ENCODE assay signal across 35 mouse cellular contexts in the genomic region with DNA sequence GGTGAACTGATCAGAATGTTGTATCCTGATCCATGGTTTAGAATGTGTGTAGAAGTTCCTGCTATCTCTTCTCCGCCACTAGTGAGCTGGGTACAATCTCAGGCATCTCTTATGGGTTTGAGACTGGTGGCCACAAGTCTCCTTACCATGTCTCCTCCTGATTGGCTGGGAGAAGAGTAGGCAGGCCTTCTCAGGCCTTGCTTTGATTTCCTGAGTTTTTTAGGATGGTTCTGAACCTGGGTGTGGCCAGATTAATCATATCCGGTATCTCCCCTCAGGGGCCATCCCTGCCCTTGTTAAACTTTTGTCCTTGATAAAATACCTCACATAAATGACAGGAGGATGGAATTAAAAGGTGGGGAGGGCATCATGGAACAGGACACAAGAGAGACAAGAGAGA.
"Had no signal": no experiment of that assay in that cellular context is flagged by ENCODE, and none has a peak within 500 bp of the region (broad histone marks: within the 10 kb centered on the region; RNA-seq: fewer than 3 reads in every experiment).

No protein-coding gene starts in this region.

- H3K27me3 ChIP-seq: heart, embryonic 12.5 days; heart, embryonic 13.5 days; heart, embryonic 15.5 days; hindbrain, embryonic 12.5 days; hindbrain, embryonic 13.5 days; hindbrain, embryonic 15.5 days; intestine, embryonic 15.5 days; kidney, embryonic 15.5 days had no signal

- ATAC-seq: hindbrain, embryonic 16.5 days; hindbrain, postnatal 0 days; inflammation-experienced regulatory T-cells, adult 6 months; intestine, embryonic 15.5 days; intestine, embryonic 16.5 days; intestine, postnatal 0 days had no signal

- H3K9me3 ChIP-seq: heart, embryonic 10.5 days; heart, embryonic 12.5 days; heart, embryonic 13.5 days; heart, embryonic 15.5 days; hindbrain, embryonic 10.5 days; hindbrain, embryonic 12.5 days; hindbrain, embryonic 13.5 days; hindbrain, embryonic 15.5 days; intestine, embryonic 15.5 days; kidney, embryonic 15.5 days had no signal

- H3K27ac ChIP-seq: heart, embryonic 10.5 days; heart, embryonic 13.5 days; heart, embryonic 15.5 days; hindbrain, embryonic 10.5 days; hindbrain, embryonic 12.5 days; hindbrain, embryonic 13.5 days; hindbrain, embryonic 15.5 days; hindbrain, postnatal 0 days; intestine, embryonic 15.5 days; kidney, embryonic 15.5 days; kidney, postnatal 0 days; layer of hippocampus, adult 2 months; left cerebral cortex, adult 2 months had no signal

- H3K4me2 ChIP-seq: heart, embryonic 11.5 days; heart, embryonic 12.5 days; heart, embryonic 13.5 days; heart, embryonic 15.5 days; hindbrain, embryonic 12.5 days; hindbrain, embryonic 13.5 days; hindbrain, embryonic 15.5 days; intestine, embryonic 15.5 days; kidney, embryonic 15.5 days had no signal

- H3K4me3 ChIP-seq: heart, embryonic 10.5 days; heart, embryonic 12.5 days; heart, embryonic 13.5 days; heart, embryonic 15.5 days; hindbrain, embryonic 10.5 days; hindbrain, embryonic 12.5 days; hindbrain, embryonic 13.5 days; hindbrain, embryonic 15.5 days; intestine, embryonic 15.5 days; kidney, embryonic 15.5 days; layer of hippocampus, adult 2 months; left cerebral cortex, adult 2 months had no signal

- H3K4me1 ChIP-seq: heart, embryonic 10.5 days; heart, embryonic 12.5 days; hindbrain, embryonic 10.5 days; hindbrain, embryonic 12.5 days; hindbrain, embryonic 13.5 days; hindbrain, embryonic 15.5 days; intestine, embryonic 15.5 days; kidney, embryonic 15.5 days had no signal

- DNase-seq: heart, postnatal 10 days; heart, postnatal 14 days; heart, postnatal 36 days; heart, postnatal 4 days; kidney, adult 11 months; kidney, adult 18-20 months; kidney, adult 2 months; kidney, adult 8-10 months; kidney, adult 9 months; kidney, postnatal 10 days; kidney, postnatal 14 days; kidney, postnatal 25 days; kidney, postnatal 36 days; kidney, postnatal 4 days; layer of hippocampus, adult 9-11 months; layer of hippocampus, postnatal 36 days had no signal

- H3K9ac ChIP-seq: heart, embryonic 12.5 days; heart, embryonic 13.5 days; heart, embryonic 15.5 days; hindbrain, embryonic 12.5 days; hindbrain, embryonic 13.5 days; hindbrain, embryonic 15.5 days; intestine, embryonic 15.5 days; kidney, embryonic 15.5 days had no signal
